Mouse (Mus musculus) embryonic fibroblast, embryonic 13.5 days (primary cell): ENCODE results near the gene Plekhg2.

Experiments used
- CTCF ChIP-seq: IDR thresholded peaks from 2 replicates; pipeline ENCODE4 v1.5.1; 2011; ENCODE audit warnings: mild to moderate bottlenecking, control low read depth, low read length, moderate library complexity, borderline replicate concordance; ENCODE audit not compliant: insufficient read depth
- POLR2A ChIP-seq: IDR thresholded peaks from 2 replicates; pipeline ENCODE4 v1.6.1; 2011; ENCODE audit warnings: low read depth, mild to moderate bottlenecking, control low read depth, low read length, moderate library complexity

DNA sequence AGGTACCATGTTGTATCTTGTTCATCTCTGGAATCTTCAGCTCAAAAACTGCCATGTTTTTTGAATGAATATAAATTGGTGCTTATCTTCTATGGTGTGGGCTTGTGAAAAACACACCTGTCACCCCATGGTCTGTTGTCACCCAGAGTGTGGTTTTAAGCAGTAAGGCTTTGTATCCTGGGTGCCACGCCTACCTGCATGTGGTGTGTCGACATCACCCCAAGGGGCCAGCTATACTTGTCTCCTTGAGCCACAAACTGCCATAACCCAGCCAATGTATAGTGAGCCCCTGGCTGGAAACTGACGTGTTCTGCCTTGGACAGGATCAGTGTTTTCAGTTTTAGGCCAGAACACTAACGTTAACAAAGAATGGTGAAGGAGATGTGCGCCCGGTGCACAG is 11.8 kb upstream of the Plekhg2 start:
- TF ChIP-seq CTCF = no peak
- TF ChIP-seq POLR2A = no peak
